In genomic region chr14:51984247-51985231, GRCm38 (mm10) we compare ENCODE assay signal across 8 mouse cellular contexts. TPM values are rescaled to one million over a fixed set of nuclear protein-coding genes. Genes with fewer than 3 reads are reported as not detected.
DNase-seq lines count a peak whose midpoint lies in the region; ATAC-seq and TF ChIP-seq lines count a peak whose summit lies in the region.

Gene Arhgef40 (plus strand): TSS chr14:51984719.

- peak within 1 kb of the TSS; percentile 69 for H3K9ac ChIP-seq in heart, adult 2 months (ENCODE audit: low read depth, low read length)
- peak within 1 kb of the TSS; percentile 79 for H3K9ac ChIP-seq in liver, embryonic 11.5 days (ENCODE audit: low read depth, low read length)
- H3K9ac ChIP-seq in stomach, postnatal 0 days (ENCODE audit: low read length): peak within 1 kb of the TSS; percentile 82

- peak within 1 kb of the TSS; percentile 97 for H3K27ac ChIP-seq in embryonic facial prominence, embryonic 10.5 days (replicated peaks)
- peak within 1 kb of the TSS; percentile 85 for H3K27ac ChIP-seq in heart, adult 2 months
- H3K27ac ChIP-seq in kidney, adult 2 months (ENCODE audit: insufficient read depth, low read depth, low read length): peak within 1 kb of the TSS; percentile 66
- H3K27ac ChIP-seq in liver, embryonic 11.5 days (ENCODE audit: low read depth, low read length): peak within 1 kb of the TSS; percentile 96
- peak within 1 kb of the TSS; percentile 95 for H3K27ac ChIP-seq in stomach, postnatal 0 days (replicated peaks)

- H3K4me3 ChIP-seq in embryonic facial prominence, embryonic 10.5 days: peak within 1 kb of the TSS; percentile 85
- peak within 1 kb of the TSS; percentile 82 for H3K4me3 ChIP-seq in heart, adult 2 months
- peak within 1 kb of the TSS; percentile 80 for H3K4me3 ChIP-seq in kidney, adult 2 months (ENCODE audit: insufficient read depth, low read depth, low read length)
- peak within 1 kb of the TSS; percentile 71 for H3K4me3 ChIP-seq in liver, embryonic 11.5 days (ENCODE audit: low read depth, low read length)
- H3K4me3 ChIP-seq in stomach, postnatal 0 days (ENCODE audit: low read depth, low read length): peak within 1 kb of the TSS; percentile 73

- H3K79me2 ChIP-seq in heart, adult 2 months (replicated peaks; ENCODE audit: control insufficient read depth, insufficient read depth, low read length): no peaks in the 10 kb centered on the region

- no peaks in the 10 kb centered on the region for H3K9me3 ChIP-seq in embryonic facial prominence, embryonic 10.5 days
- no peaks in the 10 kb centered on the region for H3K9me3 ChIP-seq in liver, embryonic 11.5 days (ENCODE audit: control insufficient read depth, low read length)
- no peaks in the 10 kb centered on the region for H3K9me3 ChIP-seq in stomach, postnatal 0 days (ENCODE audit: control insufficient read depth, low read length)

- peak within 1 kb of the TSS; percentile 87 for H3K4me2 ChIP-seq in liver, embryonic 11.5 days
- H3K4me2 ChIP-seq in stomach, postnatal 0 days (replicated peaks; ENCODE audit: low read depth): peak within 1 kb of the TSS; percentile 92

- no peak for TF ChIP-seq POLR2A in heart, adult 2 months (IDR thresholded peaks at IDR 0.05; ENCODE audit: insufficient read depth, low read depth, low read length)
- TF ChIP-seq POLR2A in kidney, adult 2 months (IDR thresholded peaks at IDR 0.05; ENCODE audit: low read depth, low read length): no peak

- H3K4me1 ChIP-seq in embryonic facial prominence, embryonic 10.5 days: peaks cover 49% of the 10 kb centered on the region
- no peaks in the 10 kb centered on the region for H3K4me1 ChIP-seq in heart, adult 2 months (ENCODE audit: control insufficient read depth, insufficient read depth, low read length)
- no peaks in the 10 kb centered on the region for H3K4me1 ChIP-seq in kidney, adult 2 months (ENCODE audit: control insufficient read depth, insufficient read depth, low read length)
- H3K4me1 ChIP-seq in liver, embryonic 11.5 days (replicated peaks; ENCODE audit: control insufficient read depth, insufficient read depth, low read length): peaks cover 32% of the 10 kb centered on the region
- peaks cover 2% of the 10 kb centered on the region; the same call in 1 of the 2 replicates for H3K4me1 ChIP-seq in stomach, postnatal 0 days (replicated peaks; ENCODE audit: control insufficient read depth, insufficient read depth)

- TF ChIP-seq CTCF in heart, adult 2 months (IDR thresholded peaks at IDR 0.05): no peak
- no peak for TF ChIP-seq CTCF in kidney, adult 2 months (conservative IDR thresholded peaks at IDR 0.05; ENCODE audit: insufficient read depth, insufficient read length, low read depth, low read length)
- no peak for TF ChIP-seq CTCF in stomach, postnatal 0 days (IDR thresholded peaks at IDR 0.05; ENCODE audit: low read depth)

- peak; percentile 65 for ATAC-seq in liver, embryonic 11.5 days (replicated peaks; ENCODE audit: low FRiP score)
- ATAC-seq in monocyte, adult 5-6 weeks (replicated peaks; ENCODE audit: insufficient number of reproducible peaks, low FRiP score, low TSS enrichment, poor library complexity, severe bottlenecking): peak; percentile 30; the same call in 1 of the 2 replicates
- peak; percentile 61 for ATAC-seq in stomach, postnatal 0 days (ENCODE audit: low FRiP score, low TSS enrichment)

- peaks cover 28% of the 10 kb centered on the region for H3K36me3 ChIP-seq in embryonic facial prominence, embryonic 10.5 days (replicated peaks)
- H3K36me3 ChIP-seq in heart, adult 2 months (ENCODE audit: control insufficient read depth, insufficient read depth, low read length): no peaks in the 10 kb centered on the region
- no peaks in the 10 kb centered on the region for H3K36me3 ChIP-seq in kidney, adult 2 months (ENCODE audit: control insufficient read depth, insufficient read depth, low read length)
- peaks cover 11% of the 10 kb centered on the region; the same call in 1 of the 2 replicates for H3K36me3 ChIP-seq in liver, embryonic 11.5 days (ENCODE audit: control insufficient read depth, insufficient read depth, low read length)
- no peaks in the 10 kb centered on the region for H3K36me3 ChIP-seq in stomach, postnatal 0 days (ENCODE audit: control insufficient read depth, insufficient read depth, low read length)

- peak; percentile 41 to 43 for DNase-seq in B cell, adult 2 months
- DNase-seq in adrenal gland, postnatal 10 days: peak; percentile 89
- peak; percentile 94 for DNase-seq in embryonic facial prominence, embryonic 10.5 days (ENCODE audit: low spot score)
- peak; percentile 87 to 88 for DNase-seq in heart, adult 2 months
- DNase-seq in kidney, adult 2 months: peak; percentile 83
- DNase-seq in liver, embryonic 11.5 days (ENCODE audit: low spot score): peak; percentile 84
- DNase-seq in stomach, postnatal 0 days (ENCODE audit: low spot score): peak; percentile 79

- under 1% methylated on average over 71 of the region's 74 CpGs for WGBS in embryonic facial prominence, embryonic 10.5 days
- 2% methylated on average over 56 of the region's 74 CpGs for WGBS in heart, adult 2 months
- 1% methylated on average over 72 of the region's 74 CpGs for WGBS in kidney, adult 2 months
- under 1% methylated on average over 45 of the region's 74 CpGs for WGBS in liver, embryonic 11.5 days
- 2% methylated on average over 49 of the region's 74 CpGs for WGBS in stomach, postnatal 0 days

- H3K27me3 ChIP-seq in embryonic facial prominence, embryonic 10.5 days (replicated peaks; ENCODE audit: low read depth, poor library complexity, severe bottlenecking): no peaks in the 10 kb centered on the region
- H3K27me3 ChIP-seq in heart, adult 2 months (ENCODE audit: control insufficient read depth, insufficient read depth, low read length): no peaks in the 10 kb centered on the region
- H3K27me3 ChIP-seq in kidney, adult 2 months (replicated peaks; ENCODE audit: control insufficient read depth, insufficient read depth, low read length): no peaks in the 10 kb centered on the region
- H3K27me3 ChIP-seq in liver, embryonic 11.5 days (replicated peaks; ENCODE audit: control insufficient read depth, insufficient read depth, low read length): 0 out of 2 replicates have a peak, but pooled peaks cover 4% of the 10 kb centered on the region
- H3K27me3 ChIP-seq in stomach, postnatal 0 days (ENCODE audit: control insufficient read depth, insufficient read depth, low read length): no peaks in the 10 kb centered on the region

- intact Hi-C loops in heart, adult 2 months (cut with DNase I): loop anchor here (5.0 kb wide), 1 partner anchor 52 kb away; no protein-coding TSS in a partner anchor

- TF ChIP-seq EP300 in heart, adult 2 months (IDR thresholded peaks at IDR 0.05; ENCODE audit: insufficient read depth, low read depth, low read length): no peak
- TF ChIP-seq EP300 in stomach, postnatal 0 days (optimal IDR thresholded peaks at IDR 0.05): no peak

RNA-seq across cellular contexts. Expression of gene Arhgef40, which starts in this region (rescaled TPM):
- 10 to 100 TPM; 60.8 to 78.7 TPM for total RNA-seq in adrenal gland, postnatal 10 days (2021)
- polyA plus RNA-seq in embryonic facial prominence, embryonic 10.5 days (2016; fragmentation: Nextera tagmentation; extraction: Ambion mirVana): 151 and 163 TPM in 2 replicates
- 10 to 100 TPM; 27.2 to 27.8 TPM for total RNA-seq in heart, adult 2 months (2021)
- 42.6 and 49.0 TPM in 2 replicates for polyA plus RNA-seq in heart, adult 2 months (2012; rRNA removed)
- 36.1 and 37.4 TPM in 2 replicates for polyA plus RNA-seq in kidney, adult 2 months (2012; rRNA removed)
- 50.7 and 61.8 TPM in 2 replicates for polyA plus RNA-seq in liver, embryonic 11.5 days (2014; fragmentation: Nextera tagmentation; extraction: Ambion mirVana)
- 2.5 to 9.0 TPM (median 3.2 TPM) in 3 replicates for total RNA-seq in monocyte, adult 5-6 weeks (2017)
- 32.9 and 36.4 TPM in 2 replicates for polyA plus RNA-seq in stomach, postnatal 0 days (2015; fragmentation: Nextera tagmentation; extraction: Ambion mirVana)

Comparison
In these comparisons a context has a peak if more than half of its experiments do, and no peak if none do; other contexts are left out.
1. Peak in every context shown above with its lines: DNase-seq, ATAC-seq, H3K4me3 ChIP-seq and H3K27ac ChIP-seq.
2. DNase-seq: peak in every context shown above with its lines; median percentile 94 in embryonic facial prominence, embryonic 10.5 days; 89 in adrenal gland, postnatal 10 days; 88 in heart, adult 2 months; 84 in liver, embryonic 11.5 days; 83 in kidney, adult 2 months; 79 in stomach, postnatal 0 days; 42 in B cell, adult 2 months.